Mouse (Mus musculus): ENCODE measurements around the gene Igdcc3. TPM values are rescaled to one million over a fixed set of nuclear protein-coding genes. Genes with fewer than 3 reads are reported as not detected.

The Igdcc3 gene
- total RNA-seq, 2 experiments from 2014 or later: 2.0 to 2.3 TPM

GRCm38 (mm10) chr9:65172654-65173053 is 31.7 kb downstream of the Igdcc3 start:
- DNase-seq (ENCODE audit: low spot score in 2 of 2): no peak
- intact Hi-C loops (cut with DNase I): no loop called here

GRCm38 (mm10) chr9:65175234-65175938 is 34.4 kb downstream of the Igdcc3 start:
- intact Hi-C loops (cut with DNase I): no loop called here
- DNase-seq (ENCODE audit: low spot score in 2 of 2): no peak

DNA sequence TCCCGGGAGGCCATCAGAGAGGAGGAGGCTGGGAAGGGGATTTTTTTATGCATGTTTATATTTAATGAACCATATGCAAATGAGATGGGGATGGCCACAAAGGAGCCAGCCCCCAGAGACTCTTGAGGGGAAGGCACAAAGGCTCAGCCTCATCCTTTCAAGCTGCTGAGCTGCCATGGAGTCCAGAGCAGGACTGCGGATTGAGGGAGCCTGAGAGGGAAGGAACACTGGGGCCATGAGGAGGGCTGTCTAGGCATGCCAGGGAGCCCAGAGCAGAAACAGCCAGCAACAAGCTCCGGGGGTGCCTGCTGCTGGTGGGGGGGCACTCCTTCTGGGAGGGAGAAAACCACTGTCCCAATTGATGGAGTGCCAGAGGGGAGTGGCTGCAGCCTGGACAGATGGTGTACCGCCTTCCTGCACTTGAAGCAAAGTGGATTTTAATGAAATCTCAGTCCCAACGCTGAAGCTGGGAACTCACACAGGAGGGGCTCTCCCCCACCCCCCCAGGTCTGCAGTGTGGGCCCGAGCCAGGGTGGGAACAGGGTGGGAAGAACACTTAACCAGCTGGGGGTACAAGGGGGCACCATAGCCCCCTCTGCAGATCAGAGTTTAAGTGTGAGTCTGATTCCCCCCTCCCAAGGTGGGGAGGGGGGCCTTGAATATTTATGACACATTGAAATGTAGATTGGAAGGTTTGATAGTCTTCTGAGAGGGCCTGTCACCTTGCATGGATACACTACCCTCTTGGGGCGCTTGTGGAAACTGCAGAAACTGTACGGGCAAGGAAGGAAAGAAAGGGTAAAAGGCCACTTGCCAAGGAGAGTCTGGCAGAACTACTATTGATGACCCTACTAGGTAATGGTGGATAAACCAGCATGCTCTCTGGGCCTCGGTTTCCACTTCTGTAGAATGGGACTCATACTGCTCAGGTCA is 35.2 kb downstream of the Igdcc3 start:
- DNase-seq (ENCODE audit: low spot score in 2 of 2): no peak
- intact Hi-C loops (cut with DNase I): no loop called here

DNA sequence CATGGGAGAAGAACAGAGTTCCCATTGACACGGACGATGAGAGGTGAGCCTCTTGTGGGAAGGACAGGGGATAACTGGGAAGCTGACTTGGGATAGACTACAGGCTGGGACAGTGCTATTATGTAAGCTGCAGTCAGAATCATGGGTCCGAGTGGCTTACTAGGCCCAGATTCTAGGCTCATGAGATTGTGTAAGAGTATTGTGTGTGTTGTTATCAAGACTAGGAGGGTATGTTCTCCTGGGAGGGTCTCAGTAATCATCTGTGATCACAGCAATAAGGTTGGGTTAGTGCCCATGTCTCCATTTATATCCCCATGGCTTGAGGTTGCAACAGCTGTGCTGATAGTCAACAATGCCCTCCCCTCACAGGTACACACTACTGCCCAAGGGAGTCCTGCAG is 36.5 kb downstream of the Igdcc3 start:
- no peak for DNase-seq (ENCODE audit: low spot score in 2 of 2)
- intact Hi-C loops (cut with DNase I): no loop called here

DNA sequence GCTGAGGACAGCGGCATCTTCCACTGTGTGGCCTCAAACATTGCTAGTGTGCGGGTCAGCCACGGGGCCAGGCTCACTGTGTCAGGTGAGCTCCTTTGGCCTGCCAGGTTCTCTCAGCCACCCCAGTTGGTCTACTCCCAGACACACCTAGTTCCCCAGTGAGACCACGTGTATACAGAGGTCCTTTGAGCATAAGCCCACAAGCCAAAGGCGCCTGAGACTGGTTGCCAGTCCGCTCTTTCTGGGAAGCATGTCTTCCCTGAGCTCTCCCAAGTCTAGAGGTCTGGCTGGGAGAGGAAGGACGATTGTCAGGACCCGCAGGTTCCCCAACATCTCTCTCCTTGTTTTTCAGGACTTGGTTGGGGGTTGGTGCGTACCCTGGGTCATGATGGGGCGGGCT is 36.9 kb downstream of the Igdcc3 start:
- intact Hi-C loops (cut with DNase I): no loop called here
- DNase-seq (ENCODE audit: low spot score in 2 of 2): no peak

DNA sequence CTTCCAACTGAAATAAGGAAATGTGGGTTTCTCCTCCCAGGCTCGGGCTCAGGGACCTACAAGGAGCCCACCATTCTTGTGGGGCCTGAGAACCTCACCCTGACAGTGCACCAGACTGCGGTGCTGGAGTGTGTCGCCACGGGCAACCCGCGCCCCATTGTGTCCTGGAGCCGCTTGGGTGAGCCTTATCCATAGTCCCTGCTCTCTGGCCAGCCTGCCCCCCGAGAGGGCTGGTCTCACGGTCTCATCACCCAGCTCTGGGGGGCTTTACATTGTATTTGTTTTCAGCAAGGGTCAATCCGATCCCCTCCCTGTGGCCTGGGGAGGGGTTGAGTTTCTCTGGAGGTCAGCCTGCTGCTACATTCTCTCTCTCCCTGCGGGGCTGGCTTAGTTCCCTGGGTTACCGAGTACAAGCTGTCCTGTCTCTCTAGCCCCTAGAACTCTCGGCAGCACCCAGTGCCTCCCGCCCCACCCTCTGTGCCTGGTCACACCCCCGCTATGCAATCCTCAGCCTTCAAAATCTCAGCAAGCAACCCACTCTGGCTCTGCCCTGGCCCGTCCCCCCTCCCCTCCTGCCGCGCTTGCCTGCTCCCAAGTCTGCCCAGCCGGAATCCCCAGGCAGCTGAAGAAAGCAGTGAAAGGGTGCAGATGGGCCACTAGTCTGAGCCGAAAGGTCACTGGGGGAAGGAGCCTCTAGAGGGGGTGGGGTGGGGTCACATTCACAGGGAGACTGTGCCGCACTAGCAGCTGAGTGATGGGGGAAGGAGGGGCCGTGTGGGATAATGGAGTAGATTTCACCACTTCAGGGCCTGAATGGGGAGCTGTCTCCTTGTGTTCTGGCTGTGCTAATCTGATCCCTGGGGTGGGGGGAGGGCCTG is 37.6 kb downstream of the Igdcc3 start:
- intact Hi-C loops (cut with DNase I): no loop called here
- DNase-seq (ENCODE audit: low spot score in 2 of 2): no peak

GRCm38 (mm10) chr9:65179817-65180624 is 39.0 kb downstream of the Igdcc3 start:
- intact Hi-C loops (cut with DNase I): no loop called here
- DNase-seq (ENCODE audit: low spot score in 2 of 2): no peak

DNA sequence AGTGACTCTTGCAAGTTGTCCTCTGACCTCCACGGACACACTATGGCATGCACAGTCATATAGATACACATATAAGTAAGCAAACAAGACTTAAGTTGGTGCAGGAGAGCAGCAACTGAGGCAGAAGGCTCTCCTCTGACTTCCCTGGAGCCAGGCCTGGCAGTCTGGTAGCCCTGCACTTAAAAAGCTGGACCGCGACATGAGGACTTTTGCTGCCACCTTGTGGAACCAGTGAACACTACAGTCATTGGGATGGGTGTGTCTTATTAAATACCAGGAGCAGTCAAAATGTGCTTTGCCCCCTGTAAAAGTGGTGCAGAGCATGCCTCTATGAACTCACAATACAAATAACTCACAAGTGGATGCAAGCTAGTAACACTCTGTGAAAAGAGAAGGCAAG is 47.6 kb downstream of the Igdcc3 start:
- intact Hi-C loops (cut with DNase I): loop anchor here (2.0 kb wide), 1 partner anchor 56 kb away; no protein-coding TSS in a partner anchor
- DNase-seq (ENCODE audit: low spot score in 2 of 2): peak; percentile 71 to 82

DNA sequence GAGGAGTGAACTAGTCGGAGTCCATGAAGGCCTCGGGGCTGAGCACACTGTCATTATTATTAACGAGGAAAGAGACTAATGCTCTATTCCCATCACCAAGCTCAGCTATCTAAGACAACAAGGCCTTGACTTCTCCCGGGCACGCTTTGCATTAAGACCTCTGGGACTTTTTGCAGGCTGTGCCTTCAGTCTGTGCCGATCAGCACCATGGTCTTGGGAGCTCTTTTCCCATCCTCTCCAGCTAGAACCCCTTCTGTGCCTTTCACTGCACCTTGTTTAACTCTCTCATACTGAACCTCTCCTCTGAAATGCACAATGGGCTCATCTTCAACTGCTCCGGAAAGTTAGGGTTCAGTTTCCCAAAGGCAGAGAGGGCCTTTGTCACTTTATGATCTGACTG is 49.3 kb downstream of the Igdcc3 start:
- intact Hi-C loops (cut with DNase I): no loop called here
- no peak for DNase-seq (ENCODE audit: low spot score in 2 of 2)

DNA sequence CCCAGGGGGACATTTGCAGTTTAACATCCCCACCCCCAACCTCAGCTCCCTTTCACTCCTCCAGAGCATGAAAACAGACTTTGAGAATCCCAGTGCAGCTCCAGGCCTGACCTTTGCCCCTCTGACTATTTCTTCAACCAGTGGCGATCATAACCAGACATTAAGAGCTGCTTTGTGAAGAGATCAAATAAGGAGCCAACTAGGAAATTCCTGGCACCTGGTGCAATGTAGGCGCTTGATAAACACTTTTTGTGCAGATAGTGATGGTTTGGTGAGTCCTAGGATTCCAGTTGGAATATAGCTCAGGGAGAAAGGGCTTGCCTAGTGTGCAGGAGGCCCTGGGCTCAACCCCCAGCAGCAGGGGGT is 50.4 kb downstream of the Igdcc3 start:
- DNase-seq (ENCODE audit: low spot score in 2 of 2): no peak
- intact Hi-C loops (cut with DNase I): no loop called here

GRCm38 (mm10) chr9:65191755-65192469 is 50.9 kb downstream of the Igdcc3 start:
- intact Hi-C loops (cut with DNase I): no loop called here
- DNase-seq (ENCODE audit: low spot score in 2 of 2): no peak

DNA sequence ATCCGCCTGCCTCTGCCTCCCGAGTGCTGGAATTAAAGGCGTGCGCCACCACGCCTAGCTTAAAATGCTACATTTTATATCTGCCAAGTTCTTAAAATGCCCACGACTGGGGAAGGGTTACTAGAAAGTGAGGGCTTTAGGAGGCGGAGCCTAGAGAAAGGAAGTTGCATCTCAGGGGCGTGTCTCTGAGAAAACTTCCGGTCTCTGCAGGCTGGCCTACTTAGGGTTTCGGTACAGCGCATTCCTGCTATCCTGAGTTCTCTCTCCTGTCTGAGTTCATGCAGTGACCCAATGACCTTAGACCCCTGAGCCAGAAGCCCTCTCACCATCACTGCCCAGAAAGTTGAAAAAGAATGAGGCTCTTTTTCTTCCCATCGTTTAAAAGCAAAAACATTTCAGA is 52.2 kb downstream of the Igdcc3 start:
- intact Hi-C loops (cut with DNase I): no loop called here
- no peak for DNase-seq (ENCODE audit: low spot score in 2 of 2)

DNA sequence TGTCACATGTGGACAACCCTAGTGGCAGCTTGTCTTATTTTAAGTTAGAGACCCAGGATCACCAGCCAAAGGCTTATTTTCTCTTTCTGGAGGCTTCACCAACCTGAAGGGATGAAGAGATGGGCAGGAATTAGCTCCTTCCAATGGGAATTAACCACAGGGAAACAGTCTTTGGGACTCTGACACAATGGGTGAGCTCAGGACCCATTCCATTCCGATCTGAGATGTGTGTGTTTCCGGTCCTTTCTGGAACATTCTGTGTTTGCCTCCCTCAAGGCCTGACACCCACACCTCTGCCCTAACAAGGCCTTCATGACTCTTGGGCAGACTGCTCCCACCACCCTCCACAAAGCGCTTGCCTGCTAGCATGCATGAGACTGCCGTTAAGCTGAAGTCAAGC is 54.1 kb downstream of the Igdcc3 start, which contains the start of gene Parp16:
Gene Parp16 (plus strand): TSS at position 301 of the 400 bp plus-strand sequence.
- DNase-seq (ENCODE audit: low spot score in 2 of 2): no peak
- intact Hi-C loops (cut with DNase I): no loop called here

GRCm38 (mm10) chr9:65195621-65195981 is 54.6 kb downstream of the Igdcc3 start:
- intact Hi-C loops (cut with DNase I): no loop called here
- no peak for DNase-seq (ENCODE audit: low spot score in 2 of 2)

- intact Hi-C loops (cut with DNase I): loop anchor here (1.0 kb wide), 1 partner anchor 85 kb away; no protein-coding TSS in a partner anchor
- DNase-seq (ENCODE audit: low spot score in 2 of 2): no peak
Measured at GRCm38 (mm10) chr9:65195982-65196737, 55.2 kb downstream of the Igdcc3 start.

DNA sequence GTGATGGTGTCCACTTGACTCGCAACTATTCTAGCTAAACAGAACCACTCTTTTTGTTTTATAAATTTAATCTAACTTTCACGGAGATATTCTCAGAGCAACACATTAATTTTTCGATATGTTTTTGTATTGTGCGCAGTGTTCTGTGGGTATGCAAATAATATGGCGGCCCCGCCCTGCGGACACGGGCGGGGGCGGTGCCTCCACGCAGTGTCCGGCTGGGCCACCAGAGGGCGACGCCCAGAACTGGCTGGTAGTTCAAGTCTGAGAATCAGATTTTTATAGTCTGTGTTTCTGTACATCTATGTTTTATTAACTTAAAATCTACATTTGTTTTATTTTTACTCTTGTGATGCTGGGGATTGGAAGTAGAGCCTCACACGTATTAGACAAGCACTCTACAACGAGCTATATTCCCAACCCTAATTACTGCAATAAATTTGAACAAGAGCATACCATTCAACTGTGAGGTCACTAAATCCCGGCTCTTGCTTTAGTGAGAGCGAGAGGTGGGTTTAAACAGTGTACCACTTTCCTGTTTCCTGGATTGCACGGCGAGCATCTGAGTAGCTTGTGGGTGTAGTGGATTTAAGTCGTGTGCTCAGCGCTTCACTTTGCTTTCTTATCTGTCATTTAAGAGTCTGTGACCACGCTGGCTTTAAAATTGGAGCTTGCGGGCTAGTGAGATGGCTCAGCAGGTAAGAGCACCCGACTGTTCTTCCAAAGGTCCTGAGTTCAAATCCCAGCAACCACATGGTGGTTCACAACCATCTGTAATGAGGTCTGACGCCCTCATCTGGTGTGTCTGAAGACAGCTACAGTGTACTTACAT is 56.0 kb downstream of the Igdcc3 start:
- intact Hi-C loops (cut with DNase I): loop anchor here (1.0 kb wide), 1 partner anchor 84 kb away; no protein-coding TSS in a partner anchor
- DNase-seq (ENCODE audit: low spot score in 2 of 2): peak; percentile 88 to 91

DNA sequence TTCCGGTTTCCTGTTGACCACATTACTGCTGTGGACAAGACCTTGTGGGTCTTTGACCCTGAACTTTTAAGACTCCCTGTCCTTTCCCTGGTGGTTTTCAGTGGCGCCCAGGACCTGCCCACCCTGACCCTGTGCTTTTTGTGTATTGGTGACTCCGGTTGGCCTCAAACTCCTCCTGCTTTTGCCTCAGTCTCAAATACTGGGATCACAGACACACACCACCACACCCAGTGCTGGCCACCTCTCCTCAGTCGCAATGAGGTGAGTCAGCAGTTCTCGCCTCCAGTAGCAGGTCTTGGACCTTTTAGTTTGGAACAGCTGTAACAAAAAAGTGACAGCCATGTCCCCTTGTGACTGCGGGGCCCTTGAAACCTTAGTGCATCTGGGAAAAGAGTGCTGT is 56.8 kb downstream of the Igdcc3 start:
- no peak for DNase-seq (ENCODE audit: low spot score in 2 of 2)
- intact Hi-C loops (cut with DNase I): loop anchor here (2.0 kb wide), 1 partner anchor 17 kb away; no protein-coding TSS in a partner anchor

Data from left cerebral cortex, postnatal 36 days (tissue).